ENCODE assay signal across 13 mouse cellular contexts in genomic region chr15:82184656-82185055, GRCm38 (mm10). TPM values are rescaled to one million over a fixed set of nuclear protein-coding genes. Genes with fewer than 3 reads are reported as not detected.
DNase-seq lines count a peak whose midpoint lies in the region; ATAC-seq and TF ChIP-seq lines count a peak whose summit lies in the region.
"Had no signal": no experiment of that assay in that cellular context is flagged by ENCODE, and none has a peak within 500 bp of the region (broad histone marks: within the 10 kb centered on the region; RNA-seq: fewer than 3 reads in every experiment).

No protein-coding gene starts in this region.

- 87% methylated on average over 10 of the region's 10 CpGs for WGBS in hindbrain, postnatal 0 days
- 92% methylated on average over 10 of the region's 10 CpGs for WGBS in hindbrain, embryonic 16.5 days
- WGBS in liver, embryonic 11.5 days: 77% methylated on average over 10 of the region's 10 CpGs

- H3K9ac ChIP-seq in hindbrain, postnatal 0 days (replicated peaks; ENCODE audit: low read length): no peak overlapping the region
- no peak overlapping the region for H3K9ac ChIP-seq in hindbrain, embryonic 16.5 days (ENCODE audit: low read depth, low read length)
- H3K9ac ChIP-seq in liver, embryonic 11.5 days (ENCODE audit: low read depth, low read length): peak overlapping the region; percentile 60
- H3K9ac ChIP-seq: limb, embryonic 15.5 days had no signal

- H3K27ac ChIP-seq in hindbrain, postnatal 0 days: peak overlapping the region; percentile 11; the same call in 1 of the 2 replicates
- H3K27ac ChIP-seq in hindbrain, embryonic 16.5 days (ENCODE audit: low read depth, low read length): no peak overlapping the region
- H3K27ac ChIP-seq in liver, embryonic 11.5 days (ENCODE audit: low read depth, low read length): peak overlapping the region; percentile 96
- H3K27ac ChIP-seq: limb, embryonic 15.5 days had no signal

- TF ChIP-seq CTCF in hindbrain, postnatal 0 days (IDR thresholded peaks at IDR 0.05; ENCODE audit: low read depth): no peak

- ATAC-seq in hindbrain, postnatal 0 days: no peak
- no peak for ATAC-seq in hindbrain, embryonic 16.5 days
- no peak for ATAC-seq in liver, embryonic 11.5 days (replicated peaks; ENCODE audit: low FRiP score)
- no peak for ATAC-seq in monocyte, adult 5-6 weeks (replicated peaks; ENCODE audit: insufficient number of reproducible peaks, low FRiP score, low TSS enrichment, poor library complexity, severe bottlenecking)

- H3K27me3 ChIP-seq in hindbrain, postnatal 0 days (ENCODE audit: insufficient read depth, low read length): no peaks in the 10 kb centered on the region
- no peaks in the 10 kb centered on the region for H3K27me3 ChIP-seq in hindbrain, embryonic 16.5 days (replicated peaks; ENCODE audit: control insufficient read depth, insufficient read depth, low read length)
- H3K27me3 ChIP-seq in liver, embryonic 11.5 days (replicated peaks; ENCODE audit: control insufficient read depth, insufficient read depth, low read length): no peaks in the 10 kb centered on the region; the same call in 1 of the 2 replicates
- H3K27me3 ChIP-seq: limb, embryonic 15.5 days had no signal

- H3K4me1 ChIP-seq in hindbrain, postnatal 0 days (ENCODE audit: insufficient read depth, low read length): no peaks in the 10 kb centered on the region
- no peaks in the 10 kb centered on the region for H3K4me1 ChIP-seq in hindbrain, embryonic 16.5 days (ENCODE audit: control insufficient read depth, insufficient read depth, low read depth, low read length)
- peaks cover 41% of the 10 kb centered on the region for H3K4me1 ChIP-seq in liver, embryonic 11.5 days (replicated peaks; ENCODE audit: control insufficient read depth, insufficient read depth, low read length)
- H3K4me1 ChIP-seq: limb, embryonic 15.5 days had no signal

- intact Hi-C loops in gastrocnemius, postnatal 14 days (cut with DNase I; ENCODE audit: low total_unique reads): no loop called here

- H3K9me3 ChIP-seq in hindbrain, postnatal 0 days (ENCODE audit: low read length): no peaks in the 10 kb centered on the region
- H3K9me3 ChIP-seq in hindbrain, embryonic 16.5 days (ENCODE audit: control insufficient read depth, low read length): no peaks in the 10 kb centered on the region
- H3K9me3 ChIP-seq in liver, embryonic 11.5 days (ENCODE audit: control insufficient read depth, low read length): peaks cover 6% of the 10 kb centered on the region; the same call in 1 of the 2 replicates

- no peak overlapping the region for H3K4me3 ChIP-seq in hindbrain, postnatal 0 days (ENCODE audit: low read length)
- H3K4me3 ChIP-seq in hindbrain, embryonic 16.5 days (ENCODE audit: low read length): no peak overlapping the region
- no peak overlapping the region for H3K4me3 ChIP-seq in liver, embryonic 11.5 days (ENCODE audit: low read depth, low read length)
- H3K4me3 ChIP-seq: limb, embryonic 15.5 days had no signal

- no peak overlapping the region for H3K4me2 ChIP-seq in hindbrain, postnatal 0 days (ENCODE audit: low read depth, low read length)
- no peak overlapping the region for H3K4me2 ChIP-seq in hindbrain, embryonic 16.5 days (ENCODE audit: low read length)
- peak overlapping the region; percentile 55 for H3K4me2 ChIP-seq in liver, embryonic 11.5 days
- H3K4me2 ChIP-seq: limb, embryonic 15.5 days had no signal

- no peak for DNase-seq in hindbrain, postnatal 0 days (ENCODE audit: low spot score)
- DNase-seq in c-Kit-positive CD71-positive TER-119-positive erythroid progenitor cells, embryonic 14.5 days (ENCODE audit: low spot score): peak; percentile 26
- peak; percentile 67 for DNase-seq in kidney, adult 18-20 months
- DNase-seq in liver, embryonic 11.5 days (ENCODE audit: low spot score): no peak
- no peak for DNase-seq in gastrocnemius, postnatal 14 days
- DNase-seq in adrenal gland, postnatal 10 days: no peak
- DNase-seq: cerebellum, postnatal 36 days; gastrocnemius, postnatal 10 days had no signal

- H3K36me3 ChIP-seq in hindbrain, postnatal 0 days (ENCODE audit: insufficient read depth, low read length): peaks cover 68% of the 10 kb centered on the region
- peaks cover 77% of the 10 kb centered on the region for H3K36me3 ChIP-seq in hindbrain, embryonic 16.5 days (ENCODE audit: control insufficient read depth, insufficient read depth, low read length)
- peaks cover 67% of the 10 kb centered on the region for H3K36me3 ChIP-seq in liver, embryonic 11.5 days (ENCODE audit: control insufficient read depth, insufficient read depth, low read length)

RNA-seq across cellular contexts. Expression of gene Shisa8, which starts 28.0 kb away (rescaled TPM):
- 34.7 and 36.0 TPM in 2 replicates for total RNA-seq in hindbrain, postnatal 0 days (2014; rRNA removed)
- 7.5 and 9.2 TPM in 2 replicates for polyA plus RNA-seq in hindbrain, postnatal 0 days (2015; fragmentation: Nextera tagmentation; extraction: Ambion mirVana)
- polyA plus RNA-seq in hindbrain, embryonic 16.5 days (2015; fragmentation: Nextera tagmentation; extraction: Ambion mirVana): 3.4 and 4.2 TPM in 2 replicates
- polyA plus RNA-seq in liver, embryonic 11.5 days (2014; fragmentation: Nextera tagmentation; extraction: Ambion mirVana): 0.12 and 0.73 TPM in 2 replicates
- not detected in 3 replicates for total RNA-seq in monocyte, adult 5-6 weeks (2017)
- total RNA-seq in gastrocnemius, postnatal 14 days (2021): under 1 TPM in 1 of 2 experiments, not detected in 1; 0.08 TPM
- total RNA-seq in adrenal gland, postnatal 10 days (2021): under 1 TPM; 0.12 to 0.45 TPM
- total RNA-seq: gastrocnemius, postnatal 10 days; megakaryocyte-erythroid progenitor cell, adult 5-6 weeks had no signal

RNA-seq across cellular contexts. Expression of gene Srebf2, which starts 37.7 kb away (rescaled TPM):
- 256 and 266 TPM in 2 replicates for total RNA-seq in hindbrain, postnatal 0 days (2014; rRNA removed)
- 139 and 145 TPM in 2 replicates for polyA plus RNA-seq in hindbrain, postnatal 0 days (2015; fragmentation: Nextera tagmentation; extraction: Ambion mirVana)
- 179 and 196 TPM in 2 replicates for polyA plus RNA-seq in hindbrain, embryonic 16.5 days (2015; fragmentation: Nextera tagmentation; extraction: Ambion mirVana)
- polyA plus RNA-seq in liver, embryonic 11.5 days (2014; fragmentation: Nextera tagmentation; extraction: Ambion mirVana): 99.7 and 101 TPM in 2 replicates
- 43.2 to 64.7 TPM (median 49.7 TPM) in 3 replicates for total RNA-seq in monocyte, adult 5-6 weeks (2017)
- total RNA-seq in gastrocnemius, postnatal 14 days (2021): 10 to 100 TPM; 13.7 to 22.9 TPM
- total RNA-seq in adrenal gland, postnatal 10 days (2021): 10 to 100 TPM; 44.6 to 47.5 TPM

RNA-seq across cellular contexts. Expression of gene Tnfrsf13c, which starts 39.5 kb away (rescaled TPM):
- total RNA-seq in hindbrain, postnatal 0 days (2014; rRNA removed): 0.29 and 5.6 TPM in 2 replicates
- polyA plus RNA-seq in hindbrain, postnatal 0 days (2015; fragmentation: Nextera tagmentation; extraction: Ambion mirVana): 0.34 and 0.42 TPM in 2 replicates
- polyA plus RNA-seq in hindbrain, embryonic 16.5 days (2015; fragmentation: Nextera tagmentation; extraction: Ambion mirVana): 0.10 and 0.31 TPM in 2 replicates
- polyA plus RNA-seq in liver, embryonic 11.5 days (2014; fragmentation: Nextera tagmentation; extraction: Ambion mirVana): 0.16 and 0.56 TPM in 2 replicates
- 13.6 to 19.3 TPM (median 17.9 TPM) in 3 replicates for total RNA-seq in monocyte, adult 5-6 weeks (2017)
- total RNA-seq in gastrocnemius, postnatal 14 days (2021): not detected
- total RNA-seq in adrenal gland, postnatal 10 days (2021): 1 to 10 TPM; 2.1 to 2.7 TPM
- polyA plus RNA-seq: heart, postnatal 0 days had no signal

RNA-seq across cellular contexts. Expression of gene Ccdc134, which starts 56.9 kb away (rescaled TPM):
- 15.5 and 16.0 TPM in 2 replicates for total RNA-seq in hindbrain, postnatal 0 days (2014; rRNA removed)
- 6.4 and 8.4 TPM in 2 replicates for polyA plus RNA-seq in hindbrain, postnatal 0 days (2015; fragmentation: Nextera tagmentation; extraction: Ambion mirVana)
- 10.6 and 11.9 TPM in 2 replicates for polyA plus RNA-seq in hindbrain, embryonic 16.5 days (2015; fragmentation: Nextera tagmentation; extraction: Ambion mirVana)
- 17.1 and 17.5 TPM in 2 replicates for polyA plus RNA-seq in liver, embryonic 11.5 days (2014; fragmentation: Nextera tagmentation; extraction: Ambion mirVana)
- total RNA-seq in monocyte, adult 5-6 weeks (2017): 28.6 to 54.3 TPM (median 43.2 TPM) in 3 replicates
- 10 to 100 TPM; 18.5 to 18.7 TPM for total RNA-seq in gastrocnemius, postnatal 14 days (2021)
- 1 to 10 TPM; 8.6 to 8.7 TPM for total RNA-seq in adrenal gland, postnatal 10 days (2021)

RNA-seq across cellular contexts. Expression of gene Cenpm, which starts 59.9 kb away (rescaled TPM):
- 15.0 and 16.2 TPM in 2 replicates for total RNA-seq in hindbrain, postnatal 0 days (2014; rRNA removed)
- polyA plus RNA-seq in hindbrain, postnatal 0 days (2015; fragmentation: Nextera tagmentation; extraction: Ambion mirVana): 23.0 and 27.6 TPM in 2 replicates
- polyA plus RNA-seq in hindbrain, embryonic 16.5 days (2015; fragmentation: Nextera tagmentation; extraction: Ambion mirVana): 20.0 and 24.0 TPM in 2 replicates
- 56.5 and 58.8 TPM in 2 replicates for polyA plus RNA-seq in liver, embryonic 11.5 days (2014; fragmentation: Nextera tagmentation; extraction: Ambion mirVana)
- not detected in 3 replicates for total RNA-seq in monocyte, adult 5-6 weeks (2017)
- 1 to 10 TPM; 1.8 to 2.6 TPM for total RNA-seq in gastrocnemius, postnatal 14 days (2021)
- total RNA-seq in adrenal gland, postnatal 10 days (2021): 10 to 100 TPM; 11.7 to 12.0 TPM

Comparison
In these comparisons a context has a peak if more than half of its experiments do, and no peak if none do; other contexts are left out.
1. DNase-seq: peak in c-Kit-positive CD71-positive TER-119-positive erythroid progenitor cells, embryonic 14.5 days (single experiment) and kidney, adult 18-20 months (single experiment); none in hindbrain, postnatal 0 days (single experiment), liver, embryonic 11.5 days (single experiment), gastrocnemius, postnatal 14 days (single experiment) and adrenal gland, postnatal 10 days (single experiment).
2. RNA of gene Shisa8, which starts 28.0 kb away (total RNA-seq): 34.7 to 36.0 TPM in hindbrain, postnatal 0 days; 0.12 to 0.45 TPM in adrenal gland, postnatal 10 days, 0.08 TPM in gastrocnemius, postnatal 14 days and not detected in monocyte, adult 5-6 weeks; every median in the first group is over 10 times any median in the second.